Comparison of ENCODE assay signal across 15 mouse cellular contexts in the genomic region with DNA sequence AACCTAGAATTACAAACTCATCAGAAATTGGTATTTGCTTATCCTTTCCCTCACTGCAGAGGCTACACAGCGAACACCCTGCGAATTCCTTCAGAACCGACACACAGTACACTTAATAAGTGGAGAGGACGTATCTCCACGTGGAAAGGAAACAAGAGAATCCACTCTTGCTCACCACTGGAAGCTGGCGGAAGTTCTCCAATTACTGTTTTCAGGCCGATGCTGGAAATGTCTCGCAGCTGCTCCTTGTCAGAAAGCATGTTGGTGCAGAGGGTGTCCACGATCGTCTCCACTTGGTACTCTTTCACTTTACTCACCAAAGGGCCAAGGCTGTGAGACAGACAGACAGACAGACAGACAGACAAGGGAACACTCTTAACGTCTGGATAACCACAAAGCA. TPM values are rescaled to one million over a fixed set of nuclear protein-coding genes. Genes with fewer than 3 reads are reported as not detected.
DNase-seq lines count a peak whose midpoint lies in the region; ATAC-seq and TF ChIP-seq lines count a peak whose summit lies in the region.
"Had no signal": no experiment of that assay in that cellular context is flagged by ENCODE, and none has a peak within 500 bp of the region (broad histone marks: within the 10 kb centered on the region; RNA-seq: fewer than 3 reads in every experiment).

No protein-coding gene starts in this region.

- H3K27ac ChIP-seq in kidney, postnatal 0 days = no peak overlapping the region
- no peak overlapping the region for H3K27ac ChIP-seq in heart, embryonic 11.5 days (ENCODE audit: low read depth, low read length)
- H3K27ac ChIP-seq: hindbrain, embryonic 10.5 days; neural tube, embryonic 12.5 days had no signal

- ATAC-seq in kidney, postnatal 0 days (replicated peaks; ENCODE audit: low FRiP score, low read depth) = no peak
- ATAC-seq in heart, embryonic 11.5 days (replicated peaks; ENCODE audit: insufficient number of reproducible peaks, low FRiP score, low TSS enrichment) = no peak
- ATAC-seq: liver, postnatal 0 days had no signal

- no peak overlapping the region for H3K4me3 ChIP-seq in kidney, postnatal 0 days (replicated peaks; ENCODE audit: low read depth, low read length)
- H3K4me3 ChIP-seq in heart, embryonic 11.5 days (ENCODE audit: low read depth, low read length) = no peak overlapping the region
- H3K4me3 ChIP-seq: hindbrain, embryonic 10.5 days; neural tube, embryonic 12.5 days had no signal

- H3K4me2 ChIP-seq in kidney, postnatal 0 days (ENCODE audit: low read length) = no peak overlapping the region
- no peak overlapping the region for H3K4me2 ChIP-seq in heart, embryonic 11.5 days
- H3K4me2 ChIP-seq: neural tube, embryonic 12.5 days had no signal

- no peaks in the 10 kb centered on the region for H3K27me3 ChIP-seq in kidney, postnatal 0 days (ENCODE audit: insufficient read depth, low read length)
- H3K27me3 ChIP-seq in heart, embryonic 11.5 days (ENCODE audit: control insufficient read depth, insufficient read depth, low read length) = no peaks in the 10 kb centered on the region
- H3K27me3 ChIP-seq: neural tube, embryonic 12.5 days had no signal

- peaks cover 34% of the 10 kb centered on the region; the same call in 1 of the 2 replicates for H3K36me3 ChIP-seq in kidney, postnatal 0 days (ENCODE audit: insufficient read depth, low read length)
- peaks cover 11% of the 10 kb centered on the region for H3K36me3 ChIP-seq in heart, embryonic 11.5 days (ENCODE audit: control insufficient read depth, insufficient read depth, low read length)

- 42% methylated on average over 11 of the region's 11 CpGs for WGBS in kidney, postnatal 0 days
- WGBS in heart, embryonic 11.5 days (ENCODE audit: insufficient replicate concordance) = 79% methylated on average over 11 of the region's 11 CpGs

- H3K9ac ChIP-seq in kidney, postnatal 0 days (ENCODE audit: low read depth, low read length) = no peak overlapping the region
- H3K9ac ChIP-seq in heart, embryonic 11.5 days (ENCODE audit: low read depth, low read length) = no peak overlapping the region
- H3K9ac ChIP-seq: liver, postnatal 0 days; neural tube, embryonic 12.5 days had no signal

- no peak for TF ChIP-seq CTCF in kidney, postnatal 0 days (IDR thresholded peaks at IDR 0.05; ENCODE audit: low read depth)

- H3K4me1 ChIP-seq in kidney, postnatal 0 days (replicated peaks; ENCODE audit: insufficient read depth, low read length) = no peaks in the 10 kb centered on the region
- peaks cover 12% of the 10 kb centered on the region for H3K4me1 ChIP-seq in heart, embryonic 11.5 days (ENCODE audit: control insufficient read depth, insufficient read depth, low read length)

- DNase-seq in embryo, embryonic 11 days = peak; percentile 12
- DNase-seq in embryo, embryonic 9.5 days (ENCODE audit: extremely low spot score) = no peak
- peak; percentile 54 for DNase-seq in kidney, postnatal 0 days (ENCODE audit: low spot score)
- no peak for DNase-seq in kidney, postnatal 36 days
- peak; percentile 19 for DNase-seq in R1 (ENCODE audit: low read depth, low spot score)
- peak; percentile 46 for DNase-seq in lung, postnatal 36 days
- no peak for DNase-seq in cerebellum, postnatal 36 days
- DNase-seq: adrenal gland, postnatal 25 days; cerebellum, adult 18-20 months; heart, adult 18-20 months; liver; liver, postnatal 0 days had no signal

- no peaks in the 10 kb centered on the region for H3K9me3 ChIP-seq in kidney, postnatal 0 days (replicated peaks; ENCODE audit: low read length)
- no peaks in the 10 kb centered on the region for H3K9me3 ChIP-seq in heart, embryonic 11.5 days (replicated peaks; ENCODE audit: control insufficient read depth, low read length)
- H3K9me3 ChIP-seq: hindbrain, embryonic 10.5 days; neural tube, embryonic 12.5 days had no signal

RNA-seq across cellular contexts. Expression of a gene that starts 20.4 kb away (rescaled TPM):
- 32.6 and 35.6 TPM in 2 replicates for polyA plus RNA-seq in kidney, postnatal 0 days (2015; fragmentation: Nextera tagmentation; extraction: Ambion mirVana)
- polyA plus RNA-seq in heart, embryonic 11.5 days (2014; fragmentation: Nextera tagmentation; extraction: Ambion mirVana) = 66.3 and 78.8 TPM in 2 replicates

Comparison
In these comparisons a context has a peak if more than half of its experiments do, and no peak if none do; other contexts are left out.
1. DNase-seq: peak in embryo, embryonic 11 days (single experiment), kidney, postnatal 0 days (single experiment), R1 (single experiment) and lung, postnatal 36 days (single experiment); none in embryo, embryonic 9.5 days (single experiment), kidney, postnatal 36 days (0 of 2) and cerebellum, postnatal 36 days (0 of 2).